Mouse (Mus musculus): ENCODE measurements around the gene Slc38a10. TPM values are rescaled to one million over a fixed set of nuclear protein-coding genes. Genes with fewer than 3 reads are reported as not detected.

The Slc38a10 gene
- total RNA-seq (2022): 10 to 100 TPM; 36.3 to 53.3 (median 39.2) TPM

- DNase-seq (ENCODE audit: low spot score in 2 of 2): peak; percentile 100
Observed at GRCm38 (mm10) chr11:120151113-120151494, at the start of gene Slc38a10. Slc38a10 (minus strand) TSS chr11:120151346.

- DNase-seq (ENCODE audit: low spot score in 2 of 2): no peak
Observed at GRCm38 (mm10) chr11:120200621-120201020, 49.5 kb upstream of the Slc38a10 start.

- DNase-seq (ENCODE audit: low spot score in 2 of 2): no peak
Observed at GRCm38 (mm10) chr11:120199766-120200165, 48.6 kb upstream of the Slc38a10 start.

- no peak for DNase-seq (ENCODE audit: low spot score in 2 of 2)
Observed at GRCm38 (mm10) chr11:120198831-120199230, 47.7 kb upstream of the Slc38a10 start.

- no peak for DNase-seq (ENCODE audit: low spot score in 2 of 2)
Observed at GRCm38 (mm10) chr11:120190526-120191412, 39.6 kb upstream of the Slc38a10 start.

GRCm38 (mm10) chr11:120189459-120190312 lies 38.5 kb upstream of the Slc38a10 start:
- peak; percentile 97 to 99 for DNase-seq (ENCODE audit: low spot score in 2 of 2)

GRCm38 (mm10) chr11:120188481-120189441 lies 37.6 kb upstream of the Slc38a10 start:
- peak; percentile 37 to 60 for DNase-seq (ENCODE audit: low spot score in 2 of 2)

GRCm38 (mm10) chr11:120188102-120188480 lies 36.9 kb upstream of the Slc38a10 start:
- no peak for DNase-seq (ENCODE audit: low spot score in 2 of 2)

GRCm38 (mm10) chr11:120187236-120188101 lies 36.3 kb upstream of the Slc38a10 start:
- DNase-seq (ENCODE audit: low spot score in 2 of 2): no peak

GRCm38 (mm10) chr11:120186821-120187235 lies 35.7 kb upstream of the Slc38a10 start:
- DNase-seq (ENCODE audit: low spot score in 2 of 2): no peak

- no peak for DNase-seq (ENCODE audit: low spot score in 2 of 2)
Observed at GRCm38 (mm10) chr11:120186145-120186740, 35.1 kb upstream of the Slc38a10 start.

GRCm38 (mm10) chr11:120185316-120186141 lies 34.4 kb upstream of the Slc38a10 start:
- DNase-seq (ENCODE audit: low spot score in 2 of 2): peak; percentile 33 to 39

- peak in 1 of 2 experiments; percentile 33 for DNase-seq (ENCODE audit: low spot score in 2 of 2)
Observed at GRCm38 (mm10) chr11:120184371-120185315, 33.5 kb upstream of the Slc38a10 start.

GRCm38 (mm10) chr11:120183708-120184107 lies 32.6 kb upstream of the Slc38a10 start:
- no peak for DNase-seq (ENCODE audit: low spot score in 2 of 2)

- DNase-seq (ENCODE audit: low spot score in 2 of 2): no peak
Observed at GRCm38 (mm10) chr11:120183180-120183579, 32.0 kb upstream of the Slc38a10 start.

GRCm38 (mm10) chr11:120182396-120183030 lies 31.4 kb upstream of the Slc38a10 start:
- no peak for DNase-seq (ENCODE audit: low spot score in 2 of 2)

- no peak for DNase-seq (ENCODE audit: low spot score in 2 of 2)
Observed at GRCm38 (mm10) chr11:120181379-120181778, 30.2 kb upstream of the Slc38a10 start.
